Mouse (Mus musculus) lung, adult 2 months (tissue): Measurements from ENCODE around the gene Tpk1.

Source experiments
- CTCF ChIP-seq: fragments of 200-500 bp; IDR thresholded peaks from 2 replicates; pipeline ENCODE4 v1.5.1; 2011; ENCODE audit warnings: mild to moderate bottlenecking, low read length, control low read depth; ENCODE audit not compliant: insufficient read depth
- POLR2A ChIP-seq: fragments of 200-500 bp; IDR thresholded peaks from 2 replicates; pipeline ENCODE4 v1.6.1; 2011; ENCODE audit warnings: low read depth, mild to moderate bottlenecking, control low read depth, low read length, borderline replicate concordance; ENCODE audit errors: extremely low read depth

DNA sequence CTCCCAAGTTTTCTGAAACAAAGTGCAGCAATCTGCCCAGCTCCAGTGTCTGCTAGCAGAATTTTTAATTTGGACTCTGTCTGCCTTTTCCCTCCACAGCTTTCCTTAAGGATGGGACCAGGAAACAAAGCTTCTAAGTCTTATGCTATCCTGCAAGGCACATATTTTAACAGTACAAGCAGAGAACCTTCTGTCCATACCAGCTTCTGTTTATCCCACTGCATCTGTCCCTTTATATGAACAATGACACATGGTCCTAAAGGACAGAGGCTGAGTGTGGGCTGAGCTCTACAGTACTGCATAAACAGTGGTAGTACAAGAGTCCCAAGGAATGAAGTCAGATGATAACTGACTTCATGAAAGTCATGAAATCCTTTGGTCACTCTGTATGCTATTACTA is 132.8 kb downstream of the Tpk1 start:
- TF ChIP-seq CTCF (no peak), POLR2A (no peak)
